Mouse (Mus musculus) limb, embryonic 12.5 days (tissue): Measurements from ENCODE around the gene Coq7. TPM values are rescaled to one million over a fixed set of nuclear protein-coding genes. Genes with fewer than 3 reads are reported as not detected.

Experiments
- ATAC-seq: fragments of 200-750 bp; cut with Nextera tagmentation; 2 replicates; pipeline ENCODE4 v1.8.0; 2017; ENCODE audit warnings: low read depth, moderate TSS enrichment; ENCODE audit not compliant: insufficient number of reproducible peaks, insufficient read depth, low FRiP score, low TSS enrichment
- H3K27ac ChIP-seq: fragments of 300-500 bp; sonication (generic); 2 replicates; pipeline ENCODE4 v1.5.1; 2016; ENCODE audit warnings: mild to moderate bottlenecking, moderate library complexity
- H3K27me3 ChIP-seq: fragments of 300-500 bp; sonication (generic); 2 replicates; pipeline ENCODE4 v1.6.1; 2016; ENCODE audit warnings: mild to moderate bottlenecking, moderate library complexity
- H3K36me3 ChIP-seq: fragments of 300-500 bp; sonication (generic); 2 replicates; pipeline ENCODE4 v1.6.1; 2016; ENCODE audit warnings: mild to moderate bottlenecking, moderate library complexity
- H3K4me1 ChIP-seq: fragments of 300-500 bp; sonication (generic); replicated peaks from 2 replicates; pipeline ENCODE4 v1.6.1; 2016
- H3K4me2 ChIP-seq: fragments of 300-500 bp; sonication (generic); 2 replicates; pipeline ENCODE4 v1.6.1; 2016; ENCODE audit warnings: mild to moderate bottlenecking, moderate library complexity
- H3K4me3 ChIP-seq: fragments of 300-500 bp; sonication (generic); replicated peaks from 2 replicates; pipeline ENCODE4 v1.5.1; 2016; ENCODE audit warnings: mild to moderate bottlenecking
- H3K9ac ChIP-seq: fragments of 300-500 bp; sonication (generic); replicated peaks from 2 replicates; pipeline ENCODE4 v1.6.1; 2016; ENCODE audit warnings: mild to moderate bottlenecking, moderate library complexity
- H3K9me3 ChIP-seq: fragments of 300-500 bp; sonication (generic); 2 replicates; pipeline ENCODE4 v1.6.1; 2016; ENCODE audit warnings: mild to moderate bottlenecking, moderate library complexity
- WGBS: fragments of 180-500 bp; shearing (Covaris S2); methylation state at CpG from one replicate; pipeline ENCODE4 v1.1.7; 2016; 5-methylcytosine and 5-hydroxymethylcytosine counted together
- polyA plus RNA-seq: library from polyadenylated mRNA; unstranded; fragments of >200 nt; fragmentation: Nextera tagmentation; extraction: Ambion mirVana; gene quantifications from 2 replicates; pipeline ENCODE4 v1.2.1, GENCODE M21; 2016

Gene Coq7
- polyA plus RNA-seq, 1 experiment from 2014 or later = 86.6 TPM

- H3K27me3 ChIP-seq = peaks cover 14% of the 10 kb centered on the region
- no peak overlapping the region for H3K4me3 ChIP-seq
- peaks cover 7% of the 10 kb centered on the region; the same call in 1 of the 2 replicates for H3K9me3 ChIP-seq
- no peak overlapping the region for H3K4me2 ChIP-seq
- H3K4me1 ChIP-seq = peaks cover 18% of the 10 kb centered on the region
- ATAC-seq = no peak
- H3K9ac ChIP-seq = no peak overlapping the region
- no peak overlapping the region for H3K27ac ChIP-seq
- WGBS = 78% methylated on average over 4 of the region's 4 CpGs
- peaks cover 6% of the 10 kb centered on the region for H3K36me3 ChIP-seq
These were observed 38.1 kb downstream of the Coq7 start for GRCm38 (mm10) chr7:118494892-118495579.

- no peak overlapping the region for H3K4me3 ChIP-seq
- H3K9me3 ChIP-seq = peaks cover 7% of the 10 kb centered on the region; the same call in 1 of the 2 replicates
- no peak for ATAC-seq
- H3K27ac ChIP-seq = no peak overlapping the region
- peaks cover 21% of the 10 kb centered on the region for H3K27me3 ChIP-seq
- H3K4me1 ChIP-seq = peaks cover 29% of the 10 kb centered on the region
- H3K9ac ChIP-seq = no peak overlapping the region
- H3K4me2 ChIP-seq = no peak overlapping the region
- WGBS = 89% methylated on average over 9 of the region's 9 CpGs
- peaks cover 15% of the 10 kb centered on the region for H3K36me3 ChIP-seq
These were observed 39.3 kb downstream of the Coq7 start for GRCm38 (mm10) chr7:118493892-118494291.

- peaks cover 25% of the 10 kb centered on the region for H3K27me3 ChIP-seq
- under 1% methylated on average over 55 of the region's 55 CpGs for WGBS
These were observed 41.6 kb downstream of the Coq7 start, which contains the start of gene Itpripl2 for GRCm38 (mm10) chr7:118491431-118492147. TSS of gene Itpripl2 (minus strand) at chr7:118491975.

GRCm38 (mm10) chr7:118490666-118491430, 42.3 kb downstream of the Coq7 start:
- peak; percentile 8; the same call in 1 of the 2 replicates for ATAC-seq
- H3K36me3 ChIP-seq = peaks cover 16% of the 10 kb centered on the region
- H3K4me1 ChIP-seq = peaks cover 43% of the 10 kb centered on the region
- peak overlapping the region; percentile 75 for H3K4me3 ChIP-seq
- peak overlapping the region; percentile 90 for H3K9ac ChIP-seq
- WGBS = 3% methylated on average over 67 of the region's 67 CpGs
- no peaks in the 10 kb centered on the region for H3K9me3 ChIP-seq
- H3K4me2 ChIP-seq = peak overlapping the region; percentile 87
- H3K27ac ChIP-seq = peak overlapping the region; percentile 84
- H3K27me3 ChIP-seq = peaks cover 25% of the 10 kb centered on the region

More at GRCm38 (mm10) chr7:118491431-118492147, 41.6 kb downstream of the Coq7 start, which contains the start of gene Itpripl2:
- Histone ChIP-seq H3K9me3 (no peaks in the 10 kb centered on the region), H3K4me2 (peak within 1 kb of the TSS; percentile 87), H3K36me3 (peaks cover 16% of the 10 kb centered on the region), H3K4me1 (peaks cover 43% of the 10 kb centered on the region), H3K27ac (peak within 1 kb of the TSS; percentile 84), H3K9ac (peak within 1 kb of the TSS; percentile 90), H3K4me3 (peak within 1 kb of the TSS; percentile 75)
- ATAC-seq = peak; percentile 82

- peak overlapping the region; percentile 87 for H3K4me2 ChIP-seq
- H3K27me3 ChIP-seq = peaks cover 25% of the 10 kb centered on the region
- WGBS = 23% methylated on average over 57 of the region's 57 CpGs
These were observed 43.2 kb downstream of the Coq7 start for GRCm38 (mm10) chr7:118489706-118490665.

GRCm38 (mm10) chr7:118488060-118488664, 45.0 kb downstream of the Coq7 start:
- H3K27ac ChIP-seq = no peak overlapping the region
- H3K4me2 ChIP-seq = peak overlapping the region; percentile 87
- H3K4me1 ChIP-seq = peaks cover 43% of the 10 kb centered on the region
- no peaks in the 10 kb centered on the region for H3K9me3 ChIP-seq
- H3K9ac ChIP-seq = no peak overlapping the region
- H3K27me3 ChIP-seq = peaks cover 25% of the 10 kb centered on the region
- no peak for ATAC-seq
- no peak overlapping the region for H3K4me3 ChIP-seq
- peaks cover 19% of the 10 kb centered on the region for H3K36me3 ChIP-seq
- 33% methylated on average over 8 of the region's 8 CpGs for WGBS

More at GRCm38 (mm10) chr7:118489706-118490665, 43.2 kb downstream of the Coq7 start:
- no peaks in the 10 kb centered on the region for H3K9me3 ChIP-seq
- H3K36me3 ChIP-seq = peaks cover 16% of the 10 kb centered on the region
- peak overlapping the region; percentile 75 for H3K4me3 ChIP-seq
- no peak overlapping the region for H3K27ac ChIP-seq
- no peak overlapping the region; the same call in 1 of the 2 replicates for H3K9ac ChIP-seq
- H3K4me1 ChIP-seq = peaks cover 43% of the 10 kb centered on the region
- no peak for ATAC-seq

- Histone ChIP-seq H3K27ac (no peak overlapping the region), H3K36me3 (peaks cover 19% of the 10 kb centered on the region), H3K4me2 (no peak overlapping the region), H3K9ac (no peak overlapping the region), H3K4me1 (peaks cover 39% of the 10 kb centered on the region), H3K4me3 (no peak overlapping the region), H3K9me3 (no peaks in the 10 kb centered on the region), H3K27me3 (peaks cover 25% of the 10 kb centered on the region)
- ATAC-seq = no peak
- WGBS = 61% methylated on average over 5 of the region's 5 CpGs
These were observed 46.2 kb downstream of the Coq7 start for GRCm38 (mm10) chr7:118486917-118487316.

- no peak for ATAC-seq
- no peaks in the 10 kb centered on the region for H3K9me3 ChIP-seq
- H3K4me1 ChIP-seq = peaks cover 15% of the 10 kb centered on the region
- H3K4me2 ChIP-seq = no peak overlapping the region
- H3K27ac ChIP-seq = no peak overlapping the region
- no peak overlapping the region for H3K9ac ChIP-seq
- 71% methylated on average over 1 of the region's 1 CpGs for WGBS
- no peak overlapping the region for H3K4me3 ChIP-seq
- H3K36me3 ChIP-seq = 0 out of 2 replicates have a peak, but pooled peaks cover 5% of the 10 kb centered on the region
- peaks cover 4% of the 10 kb centered on the region; the same call in 1 of the 2 replicates for H3K27me3 ChIP-seq
These were observed 49.2 kb downstream of the Coq7 start for GRCm38 (mm10) chr7:118483996-118484395.

GRCm38 (mm10) chr7:118482001-118482400, 51.2 kb downstream of the Coq7 start:
- Histone ChIP-seq H3K27ac (no peak overlapping the region), H3K4me2 (no peak overlapping the region), H3K36me3 (0 out of 2 replicates have a peak, but pooled peaks cover 3% of the 10 kb centered on the region), H3K9ac (no peak overlapping the region), H3K4me1 (peaks cover 10% of the 10 kb centered on the region), H3K27me3 (no peaks in the 10 kb centered on the region), H3K4me3 (no peak overlapping the region), H3K9me3 (no peaks in the 10 kb centered on the region)
- no peak for ATAC-seq
- 90% methylated on average over 2 of the region's 2 CpGs for WGBS
